Mouse (Mus musculus) heart, embryonic 13.5 days (tissue): ENCODE results near the gene 1110051M20Rik. TPM values are rescaled to one million over a fixed set of nuclear protein-coding genes. Genes with fewer than 3 reads are reported as not detected.

Experiments used
- ATAC-seq: fragments of 200-750 bp; cut with Nextera tagmentation; 2 replicates; pipeline ENCODE4 v1.8.0; 2017; ENCODE audit warnings: moderate TSS enrichment; ENCODE audit not compliant: insufficient number of reproducible peaks, low FRiP score, low TSS enrichment; ENCODE audit errors: extremely low read depth
- H3K27ac ChIP-seq: fragments of 300-500 bp; sonication (generic); replicated peaks from 2 replicates; pipeline ENCODE4 v1.5.1; 2015; ENCODE audit warnings: moderate library complexity, mild to moderate bottlenecking, inconsistent platforms
- H3K27me3 ChIP-seq: fragments of 300-500 bp; sonication (generic); replicated peaks from 2 replicates; pipeline ENCODE4 v1.6.1; 2015; ENCODE audit warnings: mild to moderate bottlenecking, inconsistent platforms
- H3K36me3 ChIP-seq: fragments of 300-500 bp; sonication (generic); 2 replicates; pipeline ENCODE4 v1.6.1; 2015; ENCODE audit warnings: mild to moderate bottlenecking, inconsistent platforms
- H3K4me1 ChIP-seq: fragments of 300-500 bp; sonication (generic); 2 replicates; pipeline ENCODE4 v1.6.1; 2015; ENCODE audit warnings: inconsistent platforms
- H3K4me2 ChIP-seq: fragments of 300-500 bp; sonication (generic); 2 replicates; pipeline ENCODE4 v1.6.1; 2015; ENCODE audit warnings: inconsistent platforms, mild to moderate bottlenecking, moderate library complexity
- H3K4me3 ChIP-seq: fragments of 300-500 bp; sonication (generic); 2 replicates; pipeline ENCODE4 v1.5.1; 2015; ENCODE audit warnings: moderate library complexity, mild to moderate bottlenecking, inconsistent platforms
- H3K9ac ChIP-seq: fragments of 300-500 bp; sonication (generic); 2 replicates; pipeline ENCODE4 v1.6.1; 2015; ENCODE audit warnings: inconsistent platforms, mild to moderate bottlenecking, moderate library complexity
- H3K9me3 ChIP-seq: fragments of 300-500 bp; sonication (generic); 2 replicates; pipeline ENCODE4 v1.6.1; 2016; ENCODE audit warnings: inconsistent platforms
- WGBS: fragments of 180-500 bp; shearing (Covaris S2); methylation state at CpG from one replicate; pipeline ENCODE4 v1.1.7; 2015; ENCODE audit warnings: mixed read lengths; 5-methylcytosine and 5-hydroxymethylcytosine counted together
- polyA plus RNA-seq: library from polyadenylated mRNA; unstranded; fragments of >200 nt; fragmentation: Nextera tagmentation; extraction: Ambion mirVana; gene quantifications from 2 replicates; pipeline ENCODE4 v1.2.1, GENCODE M21; 2015

1110051M20Rik gene
- polyA plus RNA-seq, 1 experiment from 2014 or later, result 36.3 TPM

- H3K27ac ChIP-seq, result no peak overlapping the region
- H3K27me3 ChIP-seq, result no peaks in the 10 kb centered on the region
- no peak overlapping the region for H3K4me2 ChIP-seq
- H3K36me3 ChIP-seq, result no peaks in the 10 kb centered on the region
- 80% methylated on average over 5 of the region's 5 CpGs for WGBS
- peaks cover 36% of the 10 kb centered on the region for H3K4me1 ChIP-seq
- ATAC-seq, result no peak
- no peaks in the 10 kb centered on the region for H3K9me3 ChIP-seq
- no peak overlapping the region for H3K4me3 ChIP-seq
- no peak overlapping the region for H3K9ac ChIP-seq
Observed at GRCm38 (mm10) chr2:91440686-91441085, 3.8 kb downstream of the 1110051M20Rik start.

- H3K27me3 ChIP-seq, result no peaks in the 10 kb centered on the region
- no peak overlapping the region for H3K4me3 ChIP-seq
- H3K27ac ChIP-seq, result no peak overlapping the region
- no peak for ATAC-seq
- H3K9me3 ChIP-seq, result no peaks in the 10 kb centered on the region
- no peaks in the 10 kb centered on the region for H3K36me3 ChIP-seq
- H3K9ac ChIP-seq, result no peak overlapping the region
- H3K4me2 ChIP-seq, result no peak overlapping the region
- H3K4me1 ChIP-seq, result peaks cover 36% of the 10 kb centered on the region
- 72% methylated on average over 1 of the region's 1 CpGs for WGBS
Observed at GRCm38 (mm10) chr2:91439876-91440275, 4.6 kb downstream of the 1110051M20Rik start.

- Histone ChIP-seq H3K27me3 (no peaks in the 10 kb centered on the region), H3K9ac (no peak overlapping the region), H3K36me3 (no peaks in the 10 kb centered on the region), H3K4me1 (peaks cover 36% of the 10 kb centered on the region), H3K9me3 (no peaks in the 10 kb centered on the region), H3K27ac (no peak overlapping the region), H3K4me3 (no peak overlapping the region), H3K4me2 (no peak overlapping the region)
- no peak for ATAC-seq
- WGBS, result 75% methylated on average over 10 of the region's 10 CpGs
Observed at GRCm38 (mm10) chr2:91439271-91439670, 5.2 kb downstream of the 1110051M20Rik start.

GRCm38 (mm10) chr2:91437116-91437815 is 7.2 kb downstream of the 1110051M20Rik start:
- Histone ChIP-seq H3K9ac (peak overlapping the region; percentile 33; the same call in 1 of the 2 replicates), H3K36me3 (no peaks in the 10 kb centered on the region), H3K4me2 (0 out of 2 replicates have a peak overlapping the region, but pooled peaks have one; percentile 4), H3K9me3 (no peaks in the 10 kb centered on the region), H3K27ac (peak overlapping the region; percentile 75), H3K27me3 (no peaks in the 10 kb centered on the region), H3K4me1 (peaks cover 27% of the 10 kb centered on the region), H3K4me3 (no peak overlapping the region)
- 54% methylated on average over 5 of the region's 5 CpGs for WGBS
- no peak for ATAC-seq

GRCm38 (mm10) chr2:91436713-91437112 is 7.8 kb downstream of the 1110051M20Rik start:
- Histone ChIP-seq H3K4me1 (peaks cover 22% of the 10 kb centered on the region), H3K36me3 (no peaks in the 10 kb centered on the region), H3K9ac (peak overlapping the region; percentile 33; the same call in 1 of the 2 replicates), H3K27me3 (no peaks in the 10 kb centered on the region), H3K27ac (peak overlapping the region; percentile 75), H3K4me2 (0 out of 2 replicates have a peak overlapping the region, but pooled peaks have one; percentile 4), H3K9me3 (no peaks in the 10 kb centered on the region), H3K4me3 (no peak overlapping the region)
- no peak for ATAC-seq
- 78% methylated on average over 8 of the region's 8 CpGs for WGBS

DNA sequence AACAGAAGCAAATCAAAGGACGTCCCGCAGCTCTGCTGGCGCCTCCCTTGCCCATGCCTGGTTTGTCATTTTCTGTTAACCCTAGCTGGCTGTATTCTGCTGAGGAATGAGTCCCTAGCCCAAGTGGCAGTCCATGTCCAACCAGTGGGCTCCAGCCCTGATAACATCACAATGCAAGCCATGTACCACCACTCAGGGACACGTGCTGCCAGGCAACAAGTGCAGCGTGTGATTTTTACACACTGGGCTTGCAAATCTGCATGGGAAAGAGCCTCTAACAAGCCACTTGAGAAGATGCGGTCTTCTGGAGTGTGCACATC is 13.9 kb downstream of the 1110051M20Rik start:
- H3K4me2 ChIP-seq, result peak overlapping the region; percentile 13; the same call in 1 of the 2 replicates

DNA sequence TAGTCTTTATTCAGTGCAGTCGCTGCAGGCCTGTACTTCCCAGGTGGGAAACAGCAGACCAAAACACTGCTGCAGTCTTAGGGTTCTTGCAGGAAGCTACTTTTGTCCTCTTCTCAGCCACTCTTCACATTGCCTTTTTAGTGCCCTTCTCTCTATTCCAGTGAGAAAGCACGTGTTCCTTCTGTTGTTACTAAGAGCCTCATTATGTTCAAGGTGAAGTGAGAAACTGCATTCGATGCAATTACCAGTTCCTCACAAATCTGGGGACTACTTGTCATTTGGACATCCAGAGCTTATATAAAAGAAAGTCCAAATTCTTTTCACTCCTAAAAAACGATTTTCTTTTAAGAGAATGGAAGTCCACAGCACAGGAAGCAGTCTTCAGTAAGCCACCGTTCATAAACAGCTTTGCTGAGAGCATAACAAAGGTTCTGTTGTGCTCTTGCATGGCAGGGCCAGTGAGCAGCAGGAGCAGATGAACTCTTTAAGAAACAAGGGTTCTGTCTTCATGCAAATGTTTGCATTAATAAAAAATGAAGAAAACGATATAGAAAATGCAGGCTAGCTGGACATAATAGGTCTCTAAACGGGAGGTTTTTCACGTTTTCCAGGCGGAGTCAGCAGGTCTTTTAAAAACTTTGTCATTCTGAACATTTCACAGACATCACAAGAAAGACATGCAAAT is 14.4 kb downstream of the 1110051M20Rik start:
- H3K4me3 ChIP-seq, result no peak overlapping the region
- H3K9ac ChIP-seq, result no peak overlapping the region
- no peaks in the 10 kb centered on the region for H3K9me3 ChIP-seq
- H3K27ac ChIP-seq, result peak overlapping the region; percentile 28
- no peaks in the 10 kb centered on the region for H3K27me3 ChIP-seq
- H3K36me3 ChIP-seq, result no peaks in the 10 kb centered on the region
- H3K4me2 ChIP-seq, result peak overlapping the region; percentile 13; the same call in 1 of the 2 replicates
- 40% methylated on average over 9 of the region's 9 CpGs for WGBS
- peaks cover 34% of the 10 kb centered on the region for H3K4me1 ChIP-seq
- ATAC-seq, result no peak

More for the DNA sequence above, 13.9 kb downstream of the 1110051M20Rik start:
- ATAC-seq, result no peak
- Histone ChIP-seq H3K9ac (no peak overlapping the region), H3K27ac (no peak overlapping the region; the same call in 1 of the 2 replicates), H3K9me3 (no peaks in the 10 kb centered on the region), H3K27me3 (no peaks in the 10 kb centered on the region), H3K36me3 (no peaks in the 10 kb centered on the region), H3K4me3 (no peak overlapping the region), H3K4me1 (peaks cover 34% of the 10 kb centered on the region)
- 37% methylated on average over 6 of the region's 6 CpGs for WGBS

DNA sequence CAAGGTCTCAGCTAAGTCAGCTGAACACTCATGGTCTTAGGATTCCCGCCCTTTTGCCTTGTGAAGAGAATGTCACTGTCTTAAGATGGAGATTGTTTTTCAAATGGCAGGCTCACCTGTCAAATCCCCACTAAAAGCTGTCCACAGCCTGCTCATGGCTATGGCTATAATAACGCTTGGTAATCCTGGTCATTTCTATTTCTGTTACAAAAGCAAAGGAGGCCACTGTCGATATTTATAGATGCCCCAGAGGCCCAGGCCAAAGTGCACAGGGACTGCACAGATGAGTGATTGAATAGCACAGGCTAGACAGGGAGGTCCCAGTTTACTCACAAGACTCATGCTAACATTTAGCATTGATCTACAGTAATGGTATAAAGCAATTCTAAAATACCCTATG is 15.4 kb downstream of the 1110051M20Rik start:
- no peaks in the 10 kb centered on the region for H3K36me3 ChIP-seq
- H3K4me1 ChIP-seq, result peaks cover 34% of the 10 kb centered on the region
- 42% methylated on average over 3 of the region's 3 CpGs for WGBS
- no peak overlapping the region for H3K9ac ChIP-seq
- no peak overlapping the region for H3K4me2 ChIP-seq
- ATAC-seq, result no peak
- no peak overlapping the region for H3K27ac ChIP-seq
- H3K4me3 ChIP-seq, result no peak overlapping the region
- H3K9me3 ChIP-seq, result no peaks in the 10 kb centered on the region
- H3K27me3 ChIP-seq, result no peaks in the 10 kb centered on the region

GRCm38 (mm10) chr2:91426321-91426720 is 18.2 kb downstream of the 1110051M20Rik start:
- no peak for ATAC-seq
- Histone ChIP-seq H3K9ac (no peak overlapping the region), H3K9me3 (no peaks in the 10 kb centered on the region), H3K4me3 (no peak overlapping the region), H3K4me2 (no peak overlapping the region), H3K4me1 (peaks cover 34% of the 10 kb centered on the region), H3K27ac (no peak overlapping the region), H3K27me3 (no peaks in the 10 kb centered on the region), H3K36me3 (peaks cover 5% of the 10 kb centered on the region)
- 71% methylated on average over 1 of the region's 1 CpGs for WGBS

DNA sequence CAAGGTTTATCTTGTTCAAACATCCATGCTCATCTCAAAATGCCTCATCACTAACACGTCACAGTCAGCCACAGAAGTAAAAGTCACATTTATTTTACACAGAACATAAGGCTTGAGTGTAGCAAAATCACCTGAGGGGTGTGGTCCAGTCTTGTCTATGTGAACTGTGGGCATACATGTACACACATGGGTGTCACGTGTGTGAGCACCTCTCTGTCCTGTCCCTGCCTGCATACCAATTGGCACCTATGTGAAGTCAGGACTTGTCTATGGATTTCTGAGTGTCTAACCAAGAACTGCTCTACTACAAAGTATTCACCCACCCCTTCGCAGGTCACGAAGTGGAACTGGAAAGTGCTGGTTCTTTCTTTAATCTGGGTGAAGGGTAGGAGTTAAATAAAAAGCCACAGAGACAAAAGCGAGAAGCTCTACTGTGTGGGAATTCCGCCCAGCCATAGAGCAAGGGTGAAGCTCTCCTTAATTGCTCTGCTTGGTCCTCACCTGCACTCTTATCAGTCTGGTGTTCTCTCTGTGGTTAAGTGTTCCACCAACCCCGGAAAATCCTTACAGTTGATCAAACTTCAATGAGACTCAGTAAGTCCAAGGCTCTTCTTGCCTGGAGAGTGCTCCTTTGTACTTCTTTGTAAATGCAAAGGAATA is 20.3 kb downstream of the 1110051M20Rik start:
- Histone ChIP-seq H3K4me1 (peaks cover 16% of the 10 kb centered on the region), H3K4me3 (no peak overlapping the region), H3K4me2 (no peak overlapping the region), H3K27ac (no peak overlapping the region), H3K27me3 (no peaks in the 10 kb centered on the region), H3K9me3 (no peaks in the 10 kb centered on the region), H3K9ac (no peak overlapping the region), H3K36me3 (peaks cover 21% of the 10 kb centered on the region)
- WGBS, result 78% methylated on average over 7 of the region's 7 CpGs
- no peak for ATAC-seq

DNA sequence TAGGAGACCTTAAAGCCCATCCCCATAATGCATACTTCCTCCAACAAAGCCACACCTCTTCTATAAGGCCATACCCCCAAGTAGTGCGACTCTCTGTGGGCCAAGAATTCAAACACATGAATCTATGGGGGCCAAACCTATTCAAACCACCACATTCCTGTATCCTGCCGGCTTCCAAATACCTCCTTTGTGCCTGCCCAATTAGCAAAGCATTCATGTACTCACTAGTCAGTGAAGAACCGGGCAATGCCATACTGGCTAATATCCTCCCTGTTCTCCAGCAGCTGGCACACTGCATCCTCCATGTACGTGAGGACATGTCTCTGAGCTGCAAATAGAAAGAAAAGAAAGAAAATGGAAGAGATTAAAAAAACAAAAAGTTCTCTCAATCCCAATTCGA is 22.9 kb downstream of the 1110051M20Rik start:
- H3K27me3 ChIP-seq, result no peaks in the 10 kb centered on the region
- no peak for ATAC-seq
- H3K9me3 ChIP-seq, result no peaks in the 10 kb centered on the region
- no peak overlapping the region for H3K4me3 ChIP-seq
- no peak overlapping the region for H3K4me2 ChIP-seq
- WGBS, result 85% methylated on average over 5 of the region's 5 CpGs
- peaks cover 4% of the 10 kb centered on the region for H3K4me1 ChIP-seq
- no peak overlapping the region for H3K27ac ChIP-seq
- peaks cover 21% of the 10 kb centered on the region for H3K36me3 ChIP-seq
- H3K9ac ChIP-seq, result no peak overlapping the region
